Mouse (Mus musculus) ovary, postnatal 14 days (tissue): Measurements from ENCODE around the gene Gm28047.

Experiments used
- DNase-seq: peaks from one replicate; pipeline ENCODE4 v3.0.0; 2022; ENCODE audit warnings: low spot score

Gm28047 gene

DNA sequence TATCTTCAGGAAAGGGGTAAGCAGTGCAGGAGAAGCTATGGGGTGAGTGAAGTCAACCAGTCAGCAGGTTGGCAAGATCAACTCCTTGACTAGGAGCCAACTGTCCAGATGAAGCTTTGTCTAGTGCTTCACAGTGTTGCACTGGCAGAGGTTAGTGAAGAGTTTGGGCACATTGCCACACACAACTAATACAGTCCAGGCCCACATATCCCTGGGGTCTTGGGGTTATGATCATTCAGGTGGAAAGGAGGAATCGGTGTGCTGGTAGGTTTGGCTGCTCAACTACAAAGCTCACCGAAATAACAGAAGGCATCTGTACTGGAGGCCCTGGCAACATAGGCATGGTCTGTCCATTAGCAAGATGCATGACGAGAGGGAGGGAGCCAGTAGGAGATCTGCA, 77.4 kb downstream of the Gm28047 start:
- DNase-seq: no peak

DNA sequence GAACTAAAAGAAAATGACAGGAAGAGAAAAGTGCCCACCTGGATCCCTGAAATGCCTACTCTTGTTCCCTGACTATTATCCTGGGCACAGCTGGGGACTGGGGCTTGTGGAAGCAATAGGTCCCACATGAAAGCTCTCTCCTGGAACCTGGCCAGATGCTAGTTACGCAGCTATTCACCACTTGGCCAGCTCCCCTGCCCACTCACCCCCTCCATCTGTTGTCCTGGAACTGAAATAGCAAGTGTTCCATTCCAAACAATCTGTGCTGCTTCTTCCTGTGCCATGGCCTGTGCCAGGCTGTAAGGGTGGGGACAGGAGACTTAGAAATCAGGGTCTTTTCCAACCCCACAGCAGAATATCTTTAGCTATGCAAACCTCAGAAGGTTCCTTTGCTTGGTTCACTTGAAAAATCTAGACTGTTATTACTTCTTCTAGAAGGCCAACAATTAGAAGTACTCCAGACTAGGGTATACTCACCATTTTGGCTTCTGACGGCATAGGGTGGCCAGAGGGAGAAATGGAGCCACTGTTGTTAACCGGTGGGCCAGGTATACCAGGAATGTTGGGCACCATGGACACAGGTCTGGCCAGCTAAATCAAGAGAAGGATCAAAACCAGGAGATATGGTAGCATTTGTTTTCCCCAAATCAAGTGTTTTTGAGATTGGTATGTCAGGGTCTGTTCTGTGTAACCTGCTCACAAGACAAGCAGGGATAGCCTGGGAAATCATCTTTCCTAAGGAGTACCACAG, 78.0 kb downstream of the Gm28047 start:
- DNase-seq: peak; percentile 44

DNA sequence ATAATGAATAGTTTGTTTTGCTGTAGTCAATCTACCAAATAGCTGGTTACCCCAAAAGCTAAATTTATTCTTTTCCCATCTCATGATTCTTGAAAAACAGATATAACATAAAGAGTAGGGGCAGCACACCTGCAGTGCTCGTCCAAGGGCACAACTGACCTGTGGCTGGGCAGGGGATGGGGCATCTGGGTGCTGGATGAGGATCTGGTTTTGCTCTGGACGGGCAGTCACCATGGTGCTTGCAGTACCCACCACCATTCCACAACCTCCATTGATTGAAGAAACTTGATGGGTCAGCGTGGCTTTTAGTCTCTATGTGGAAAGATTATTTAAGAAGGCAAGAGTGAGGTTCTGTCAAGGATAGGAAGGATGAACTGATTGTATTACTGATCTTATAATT, 78.6 kb downstream of the Gm28047 start:
- no peak for DNase-seq

DNA sequence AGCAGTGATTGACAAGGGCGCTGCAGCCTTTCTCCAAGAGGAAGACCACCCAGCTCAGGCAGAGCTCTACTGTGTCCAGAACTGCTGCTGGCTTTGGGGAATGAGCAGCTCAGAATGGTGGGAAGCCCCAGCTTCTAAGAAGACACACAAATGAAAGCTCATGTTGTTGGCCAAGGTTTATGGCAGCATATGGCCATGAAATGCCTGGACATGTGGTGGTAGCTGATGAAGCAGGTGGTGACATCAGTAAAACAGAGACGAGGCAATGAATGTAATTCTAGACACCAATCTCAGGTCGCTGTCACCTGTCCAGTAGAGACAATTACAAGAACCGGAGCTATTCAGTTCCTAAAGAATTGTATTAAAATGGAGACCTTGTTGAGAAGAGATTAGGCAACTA, 80.1 kb downstream of the Gm28047 start:
- DNase-seq: no peak

DNA sequence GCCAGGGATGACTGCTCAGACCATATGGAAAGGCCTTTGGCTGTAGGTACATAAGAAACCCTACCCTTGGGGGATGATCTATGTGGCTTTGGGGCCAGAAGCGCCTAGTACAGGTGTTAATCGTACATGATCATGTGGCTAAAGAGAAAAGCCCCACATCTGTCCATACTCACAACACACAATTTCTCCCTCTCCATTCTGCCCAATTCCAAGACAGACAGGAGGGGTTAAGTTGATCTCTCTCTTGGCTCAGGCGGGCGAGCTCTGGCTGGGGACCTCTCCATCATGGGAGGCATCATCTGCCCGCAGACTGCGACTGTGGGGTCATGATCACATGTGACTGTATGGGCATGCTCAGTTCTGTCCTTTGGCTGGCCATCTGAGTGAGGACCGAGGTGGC, 90.9 kb downstream of the Gm28047 start:
- DNase-seq: no peak

DNA sequence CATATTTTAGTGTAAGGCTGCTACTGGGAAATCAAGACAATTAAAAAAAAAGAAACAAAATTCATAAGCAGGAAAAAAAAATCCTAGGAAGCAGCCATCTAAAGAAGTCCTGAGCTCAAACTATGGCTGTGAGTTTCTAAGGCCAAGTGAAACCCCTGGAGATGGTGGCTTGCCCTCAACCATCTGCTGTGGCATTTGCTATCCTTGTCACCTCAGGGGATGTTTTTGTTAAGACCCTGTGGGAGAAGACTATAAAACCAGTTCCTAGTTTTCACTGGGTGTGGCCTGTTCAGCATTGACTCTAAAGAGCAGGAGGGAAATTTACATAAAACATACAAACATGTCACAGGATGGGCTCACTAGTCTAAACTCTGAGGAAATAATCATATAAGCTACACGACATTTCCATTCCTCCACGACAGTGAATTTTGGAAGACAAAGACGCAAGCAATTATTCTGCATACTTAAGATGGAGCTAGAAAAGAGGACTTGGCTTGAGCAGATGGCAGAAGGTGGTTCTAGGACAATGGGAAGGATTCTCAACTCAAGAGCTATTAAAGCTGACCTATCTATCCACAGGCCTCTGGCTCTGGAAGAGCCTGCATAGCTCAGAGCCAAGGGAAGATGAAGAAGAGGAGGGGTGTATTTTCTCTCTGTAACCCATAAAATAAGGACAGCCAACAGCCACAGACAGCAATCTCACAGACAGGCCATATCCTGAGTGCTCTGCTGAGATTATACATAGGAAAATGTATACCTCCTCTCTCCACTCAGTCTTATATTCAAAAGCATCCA, 92.6 kb downstream of the Gm28047 start:
- DNase-seq: no peak

DNA sequence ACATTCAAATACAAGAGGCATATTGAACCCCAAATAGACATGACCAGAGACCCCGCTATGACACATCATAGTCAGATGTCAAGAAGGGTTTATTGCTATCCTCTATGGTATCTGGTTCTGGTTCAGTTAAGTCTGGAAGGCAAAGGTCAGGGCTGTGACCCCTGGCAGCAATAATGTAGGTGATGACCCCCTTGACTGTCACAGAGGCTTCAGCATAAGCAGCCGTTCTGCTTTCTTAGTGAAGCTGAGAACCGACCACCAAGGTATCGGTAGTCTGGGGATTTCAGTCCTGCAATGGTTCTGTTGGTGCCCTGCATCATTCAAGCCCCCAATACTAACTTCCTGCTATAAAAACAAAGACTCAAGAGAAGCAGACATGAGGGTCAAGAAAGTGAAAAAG, 93.3 kb downstream of the Gm28047 start:
- DNase-seq: no peak

DNA sequence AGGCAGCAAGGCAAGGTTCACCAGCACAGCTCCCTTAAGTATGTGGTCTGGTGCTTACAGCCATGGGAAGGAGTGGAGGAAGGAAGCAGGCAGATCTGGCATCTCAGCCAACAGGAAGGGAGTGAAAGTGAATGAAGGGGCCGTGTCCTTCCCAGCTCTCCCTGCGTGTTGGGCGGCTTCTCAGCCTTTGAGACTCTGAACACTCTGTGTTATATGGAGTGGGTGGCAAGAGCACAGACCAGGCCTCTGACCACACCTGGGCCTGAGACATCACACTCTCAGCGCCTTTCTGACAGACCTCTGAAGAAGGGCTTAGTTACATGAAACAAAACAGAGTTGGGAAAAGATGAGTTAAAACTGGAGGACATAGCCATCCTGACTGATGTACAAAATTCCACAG, 94.3 kb downstream of the Gm28047 start:
- no peak for DNase-seq

DNA sequence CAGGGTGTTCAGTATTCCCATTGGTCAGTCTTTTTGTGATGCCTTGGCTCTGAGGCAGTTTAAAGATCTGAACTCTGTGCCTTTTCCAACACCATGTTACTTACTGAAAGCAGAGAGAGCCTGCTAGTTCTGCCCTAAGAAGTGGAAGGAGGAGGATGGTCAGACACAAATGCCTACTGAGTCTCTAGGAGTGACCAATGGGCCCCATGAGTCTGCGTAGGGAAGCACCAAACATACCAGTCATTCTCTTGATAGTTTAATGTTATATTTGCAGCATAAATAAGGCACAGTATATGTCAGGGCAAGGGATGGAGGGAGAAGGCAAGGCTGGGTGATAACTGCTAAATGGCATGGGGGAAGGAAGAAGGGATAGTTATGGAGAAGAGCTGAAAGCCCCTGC, 96.5 kb downstream of the Gm28047 start:
- DNase-seq: no peak

DNA sequence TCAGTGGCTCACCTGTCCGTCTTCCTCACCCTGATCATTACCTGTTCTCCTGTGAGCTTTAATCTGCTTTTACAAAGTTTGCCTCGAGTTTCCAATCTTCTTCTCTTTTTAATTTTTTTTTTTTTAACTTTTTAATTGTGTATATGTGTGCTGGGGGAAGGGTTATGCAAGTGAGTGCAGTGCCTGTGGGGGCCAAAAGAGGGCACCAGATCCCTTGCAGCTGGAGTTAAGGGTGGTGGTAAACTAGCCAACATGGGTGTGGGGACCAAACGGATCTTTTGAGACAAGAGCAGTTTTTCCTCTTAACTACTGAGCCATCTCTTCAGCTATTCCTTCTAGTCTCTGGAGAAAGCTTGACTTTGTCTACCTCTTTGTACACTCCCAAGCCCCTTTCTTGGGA, 96.9 kb downstream of the Gm28047 start:
- DNase-seq: no peak

DNA sequence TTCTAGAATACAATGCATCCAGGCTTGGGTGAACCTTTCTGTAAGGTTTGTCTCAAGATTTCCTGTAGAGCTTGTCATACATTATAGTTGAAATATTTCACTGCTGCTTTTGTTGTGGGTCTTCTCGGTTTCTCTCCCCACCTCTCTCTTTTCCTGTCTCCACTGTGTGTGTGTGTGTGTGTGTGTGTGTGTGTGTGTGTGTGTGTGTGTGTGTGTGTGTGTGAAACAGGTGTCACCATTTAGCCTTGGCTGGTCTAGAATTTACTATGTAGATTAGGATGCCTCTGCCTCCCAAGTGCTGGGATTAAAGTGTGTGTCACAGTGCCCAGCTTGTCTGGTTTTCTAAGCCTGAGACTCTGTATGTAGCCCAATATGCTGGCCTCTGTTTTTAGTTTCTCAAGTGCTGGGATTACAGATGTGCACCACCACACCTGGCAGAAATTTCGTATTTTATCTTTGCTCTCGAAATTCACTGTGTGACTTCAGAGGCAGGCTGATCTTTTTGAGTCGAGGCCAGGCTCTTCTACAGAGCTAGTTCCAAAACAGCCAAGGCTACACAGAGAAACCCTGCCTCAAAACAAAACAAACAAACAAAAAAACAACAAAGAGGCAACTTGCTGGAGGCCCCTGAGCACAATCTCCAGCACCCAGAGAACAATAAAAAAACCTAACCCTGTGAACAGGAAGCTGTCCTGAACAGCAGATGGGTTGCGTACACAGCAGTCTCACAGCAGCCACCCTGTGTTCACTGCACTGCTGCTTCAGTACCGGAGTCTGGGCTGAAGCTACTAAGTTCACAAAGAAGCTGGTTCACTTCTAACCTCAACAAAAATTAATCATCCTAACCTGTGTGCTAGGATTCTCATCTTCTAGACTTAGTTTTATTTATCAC, 98.5 kb downstream of the Gm28047 start:
- DNase-seq: no peak

DNA sequence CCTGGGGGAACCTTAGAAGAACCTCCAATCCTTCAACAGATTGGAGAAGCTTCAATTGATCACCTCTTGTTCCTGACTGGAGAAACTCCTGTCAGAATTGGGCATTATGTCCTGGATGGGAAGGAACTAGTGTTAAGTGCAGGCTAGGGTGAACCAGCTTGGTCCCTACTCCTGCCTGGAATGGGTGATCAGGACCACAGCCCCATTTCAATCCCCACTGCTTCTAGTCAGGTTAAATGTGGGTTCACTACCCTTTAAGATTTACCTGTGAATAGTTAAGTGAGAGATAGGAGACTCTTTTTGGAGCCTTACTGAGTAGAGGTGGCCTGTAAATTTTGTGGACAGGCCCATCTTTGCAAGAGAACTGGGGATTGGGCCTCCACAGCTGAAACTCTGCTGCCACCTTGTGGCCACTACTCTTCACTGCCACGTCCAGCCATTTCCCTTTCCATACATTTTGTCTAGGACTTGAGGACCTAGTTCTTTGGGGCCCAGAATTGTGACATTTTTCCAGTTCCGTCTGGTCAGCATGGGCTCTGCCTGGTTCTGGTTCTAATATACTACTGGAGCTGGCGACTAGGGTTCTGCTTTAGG, 99.9 kb downstream of the Gm28047 start, which contains the start of gene Npff:
TSS of gene Npff (minus strand) at position 51 of the 594 bp plus-strand sequence.
- DNase-seq: peak; percentile 69

DNA sequence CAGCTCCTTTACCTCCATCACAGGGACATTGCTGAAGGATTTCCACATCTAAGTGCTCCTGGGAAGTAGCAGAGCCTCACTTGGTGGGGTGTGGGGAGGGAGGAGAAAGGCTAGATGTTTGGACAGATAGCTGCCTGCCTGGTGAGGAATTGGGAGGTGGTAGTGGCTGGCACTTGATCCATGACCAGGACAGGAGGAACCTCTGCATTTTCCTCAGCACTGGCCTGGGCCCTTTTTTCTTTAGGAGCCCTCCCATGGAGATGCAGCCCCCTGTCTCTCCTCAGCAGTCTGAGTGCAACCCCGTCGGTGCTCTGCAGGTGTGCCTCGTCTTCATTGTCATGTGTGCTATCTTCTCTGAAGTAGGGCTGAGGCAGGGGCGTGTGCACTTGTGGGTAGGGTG, 103.4 kb downstream of the Gm28047 start:
- DNase-seq: no peak

DNA sequence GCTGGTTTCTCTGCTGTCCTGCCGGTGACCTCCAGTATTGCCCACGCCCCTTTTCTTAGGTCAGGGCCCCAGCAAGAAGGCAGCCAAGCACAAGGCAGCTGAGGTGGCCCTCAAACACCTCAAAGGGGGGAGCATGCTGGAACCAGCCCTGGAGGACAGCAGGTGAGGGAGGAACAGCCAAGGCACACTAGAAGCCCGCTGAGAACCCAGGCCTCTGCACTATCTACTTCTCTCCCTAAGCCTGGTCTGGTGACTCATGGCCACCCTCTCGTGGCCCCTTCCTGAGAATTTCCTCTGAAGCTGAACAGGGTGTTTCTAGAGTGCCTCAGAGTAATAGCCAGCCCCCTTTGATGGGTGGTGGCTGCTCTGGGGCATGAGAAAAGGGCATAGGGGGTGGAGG, 104.5 kb downstream of the Gm28047 start:
- DNase-seq: no peak

DNA sequence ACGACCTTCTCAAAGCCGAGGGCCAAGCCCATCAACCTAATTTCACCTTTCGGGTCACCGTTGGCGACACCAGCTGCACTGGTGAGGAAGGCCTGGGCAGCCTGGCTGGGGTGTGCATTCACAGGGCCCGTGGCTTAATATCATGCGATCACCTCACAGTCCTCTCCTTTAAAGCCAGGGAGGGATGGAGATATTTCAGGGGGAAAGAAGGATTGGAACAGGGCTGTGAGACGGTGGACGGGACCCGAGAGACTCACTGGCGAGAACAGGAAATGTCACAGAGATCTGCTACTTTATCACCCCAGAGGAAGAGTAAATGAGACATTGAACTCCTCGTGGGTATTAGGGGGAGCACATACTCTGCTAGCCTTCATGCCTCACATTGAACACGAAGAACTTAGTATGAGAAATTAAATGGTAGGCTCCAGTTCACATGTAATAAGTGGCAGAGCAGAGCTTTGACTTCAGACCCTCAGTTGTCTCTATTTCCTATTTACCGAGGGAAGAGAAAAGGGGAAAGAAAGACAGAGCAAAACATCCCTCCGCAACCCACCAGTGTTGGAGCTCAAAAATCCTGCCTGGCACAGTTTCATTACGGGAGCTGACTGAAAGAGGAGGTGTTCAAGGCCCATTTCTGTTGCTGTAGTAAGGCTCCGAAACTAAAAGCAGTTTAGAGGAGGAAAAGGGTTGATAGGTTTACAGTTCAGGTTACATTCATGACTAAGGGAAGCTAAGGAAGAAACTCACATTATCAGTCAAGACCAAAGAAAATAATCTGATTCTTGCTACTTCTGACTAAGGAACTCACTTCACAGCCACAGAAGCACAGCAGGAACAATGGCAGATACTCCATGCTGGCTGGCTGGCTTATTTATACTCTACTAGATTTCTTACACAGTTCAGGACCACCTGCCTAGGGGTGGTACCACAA, 105.4 kb downstream of the Gm28047 start:
- no peak for DNase-seq

DNA sequence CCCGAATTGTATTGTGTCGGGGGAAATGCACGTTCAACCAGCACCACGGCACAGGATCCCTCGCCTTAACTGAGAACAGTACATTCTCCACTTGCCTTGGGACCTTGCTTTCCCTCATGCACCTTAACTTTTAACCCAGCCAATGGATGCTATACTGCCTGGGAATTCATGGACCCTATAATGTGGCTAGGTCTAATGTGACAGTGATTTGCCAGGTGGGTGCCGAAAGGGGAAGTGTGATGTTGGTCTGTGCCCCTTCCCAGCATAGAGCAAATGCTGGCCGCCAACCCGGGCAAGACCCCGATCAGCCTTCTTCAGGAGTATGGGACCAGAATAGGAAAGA, 106.0 kb downstream of the Gm28047 start:
- DNase-seq: no peak

DNA sequence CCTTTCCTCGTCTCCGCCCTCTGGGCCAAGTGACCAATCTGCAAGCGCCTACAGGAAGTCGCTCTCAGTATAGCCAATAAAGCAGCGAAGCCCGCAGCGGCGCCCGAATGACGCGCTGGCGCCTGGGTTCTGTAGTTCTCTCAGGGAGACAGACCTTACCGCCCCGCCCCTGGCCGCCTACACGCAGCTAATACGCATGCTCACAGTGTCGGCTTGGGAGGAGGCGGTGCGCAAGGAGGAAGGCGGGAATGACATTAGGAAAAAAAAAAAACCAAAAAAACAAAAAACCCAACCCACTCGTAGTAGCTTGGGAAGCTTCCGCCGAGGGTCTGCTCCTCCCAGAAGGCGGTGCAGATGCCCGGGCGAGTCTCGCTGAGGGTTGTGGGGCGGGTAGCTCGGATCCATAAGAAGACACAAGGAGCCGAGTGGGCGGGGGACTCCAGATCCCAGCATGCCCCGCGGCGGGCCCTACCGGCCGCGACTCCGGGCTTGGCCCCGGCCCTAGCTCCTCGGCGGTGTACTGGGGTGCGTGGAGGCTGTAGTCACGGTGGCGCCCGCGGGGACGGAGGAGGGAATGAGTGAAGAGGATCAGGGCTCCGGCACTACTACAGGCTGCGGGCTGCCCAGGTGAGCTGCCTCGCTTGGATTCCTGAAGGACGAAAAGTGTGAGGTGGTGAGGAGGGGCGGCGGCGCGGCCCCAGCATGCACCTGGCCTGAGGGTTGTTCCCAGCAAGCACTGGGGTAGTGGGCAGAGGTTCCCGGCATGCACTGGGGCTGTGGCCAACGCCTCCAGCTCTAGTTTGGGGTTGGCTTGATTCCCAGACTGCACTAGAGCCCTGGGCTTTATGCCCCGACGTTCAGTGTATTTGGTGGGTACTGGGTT, 106.7 kb downstream of the Gm28047 start, which contains the start of gene Tarbp2:
TSS of gene Tarbp2 (plus strand) at position 217 of the 883 bp plus-strand sequence.
- peak; percentile 97 for DNase-seq

DNA sequence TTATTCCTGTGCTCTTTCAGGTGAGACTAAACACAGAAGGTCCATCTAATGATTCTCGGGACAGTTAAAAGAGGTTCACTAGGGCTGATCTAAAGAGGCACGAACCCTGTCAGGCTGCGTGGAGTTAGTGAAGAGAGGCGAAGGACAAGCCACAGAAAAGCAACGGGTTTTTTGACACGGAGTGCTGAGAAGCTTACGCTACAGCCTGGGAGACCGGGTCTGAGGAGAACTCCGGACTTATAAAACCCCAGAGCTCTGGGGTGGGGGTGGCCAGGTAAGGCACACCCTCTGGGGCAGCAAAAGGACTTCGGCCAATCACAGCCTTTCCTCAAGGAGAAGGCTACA, 107.3 kb downstream of the Gm28047 start:
- no peak for DNase-seq

DNA sequence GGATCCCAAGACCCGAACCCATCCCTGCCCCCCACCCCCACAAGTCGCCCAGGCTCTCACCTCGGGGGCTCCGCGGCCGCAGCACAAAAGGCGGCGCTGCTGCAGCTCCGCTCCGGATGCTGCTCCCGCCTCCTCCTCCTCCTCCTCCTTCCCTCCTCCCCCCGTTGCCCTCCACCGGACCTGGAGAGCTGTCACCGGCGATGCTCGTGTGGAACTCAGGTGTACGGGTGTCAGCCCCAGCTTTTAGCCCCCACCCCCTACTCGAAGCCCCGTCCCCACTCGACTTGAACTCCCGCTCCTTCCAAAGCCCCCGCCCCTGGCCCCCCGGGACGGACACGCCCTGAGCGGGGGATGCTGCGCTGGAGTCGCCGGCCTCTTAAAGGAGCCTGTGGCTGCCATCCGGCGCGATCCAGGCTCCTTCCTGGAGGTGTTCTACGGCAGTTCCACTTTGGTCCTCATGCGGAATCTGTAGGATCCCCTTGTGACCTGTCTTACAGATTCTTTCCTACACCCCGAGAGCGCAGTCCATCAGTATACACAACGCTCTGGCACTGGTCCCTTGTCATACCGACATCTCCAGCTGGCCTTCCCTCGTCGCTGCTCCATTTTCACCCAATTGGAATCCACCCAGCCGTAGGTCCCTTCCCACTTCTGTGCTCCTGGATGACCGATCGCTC, 108.0 kb downstream of the Gm28047 start, which contains the start of gene Map3k12:
TSS of gene Map3k12 (minus strand) at position 337 of the 677 bp plus-strand sequence.
- DNase-seq: peak; percentile 64
